Mouse (Mus musculus) MEL (cell line): ENCODE measurements at regions not wholly inside any gene's neighbourhood (a gene's known extent, or its start where the extent isn't known, plus 50 kb on each side); places are given as distances from the start of the nearest gene placed in this dataset.

Experiments used
- CTCF ChIP-seq, 3 experiments: IDR thresholded peaks in 2 of 3; conservative IDR thresholded peaks in 1 of 3; 2 replicates each; pipeline ENCODE4 v1.5.1; 2011 to 2012; ENCODE audit warnings: low read length in 3 of 3, low read depth in 2 of 3, mild to moderate bottlenecking in 2 of 3, improper control_type of control experiment in 1 of 3, inconsistent platforms in 1 of 3, mixed read lengths in 1 of 3, moderate library complexity in 1 of 3; ENCODE audit not compliant: control insufficient read depth in 1 of 3, insufficient read depth in 1 of 3, poor library complexity in 1 of 3, severe bottlenecking in 1 of 3
- EP300 ChIP-seq, 2 experiments: IDR thresholded peaks; 2 replicates each; pipeline ENCODE4 v1.6.1; 2011; ENCODE audit warnings: improper control_type of control experiment in 2 of 2, low read length in 2 of 2, low read depth in 1 of 2, mild to moderate bottlenecking in 1 of 2
- KAT2A ChIP-seq: conservative IDR thresholded peaks from 2 replicates; pipeline ENCODE4 v1.6.1; 2012; ENCODE audit warnings: low read depth, low read length, improper control_type of control experiment, inconsistent platforms
- MAFK ChIP-seq: IDR thresholded peaks from 2 replicates; pipeline ENCODE4 v1.6.1; 2011; ENCODE audit warnings: low read depth, mild to moderate bottlenecking, low read length, improper control_type of control experiment, borderline replicate concordance
- MAX ChIP-seq: IDR thresholded peaks from 2 replicates; pipeline ENCODE4 v1.6.1; 2011; ENCODE audit warnings: low read length, improper control_type of control experiment
- POLR2A ChIP-seq, 2 experiments: IDR thresholded peaks; 2 replicates each; pipeline ENCODE4 v1.6.1; 2011 to 2012; ENCODE audit warnings: low read length in 2 of 2, mild to moderate bottlenecking in 2 of 2, control low read depth in 1 of 2, improper control_type of control experiment in 1 of 2, low read depth in 1 of 2, moderate library complexity in 1 of 2; ENCODE audit not compliant: control insufficient read depth in 1 of 2, insufficient read depth in 1 of 2, poor library complexity in 1 of 2
- ZC3H11A ChIP-seq: IDR thresholded peaks from 2 replicates; pipeline ENCODE4 v1.6.1; 2012; ENCODE audit warnings: low read depth, mild to moderate bottlenecking, inconsistent platforms, low read length, improper control_type of control experiment

- TF ChIP-seq MAFK, result no peak
- TF ChIP-seq POLR2A (IDR thresholded peaks at IDR 0.05; ENCODE audit: control insufficient read depth in 1 of 2, insufficient read depth in 1 of 2, low read depth in 1 of 2, low read length in 2 of 2, poor library complexity in 1 of 2), result no peak
- no peak for TF ChIP-seq EP300 (IDR thresholded peaks at IDR 0.05; ENCODE audit: low read depth in 1 of 2, low read length in 2 of 2)
- no peak for TF ChIP-seq CTCF (IDR thresholded peaks at IDR 0.05 in 2 of 3, conservative IDR thresholded peaks at IDR 0.05 in 1 of 3; ENCODE audit: control insufficient read depth in 1 of 3, insufficient read depth in 1 of 3, low read depth in 2 of 3, low read length in 3 of 3, poor library complexity in 1 of 3, severe bottlenecking in 1 of 3)
- TF ChIP-seq MAX, result no peak
- TF ChIP-seq ZC3H11A, result no peak
- no peak for TF ChIP-seq KAT2A
Measured at GRCm38 (mm10) chr17:83958706-83959105, 110.9 kb upstream of the Haao start.
